Mouse (Mus musculus) liver, adult 10 weeks (tissue): ENCODE data around the gene Ift22. TPM values are rescaled to one million over a fixed set of nuclear protein-coding genes. Genes with fewer than 3 reads are reported as not detected.

ENCODE experiments used
- polyA plus RNA-seq: library from polyadenylated mRNA; stranded (reverse); fragments of 350-450 nt; fragmentation: Illumina TruSeq; extraction: RNeasy Lipid Tissue Mini Kit (QIAGEN cat#74804); gene quantifications from one replicate; pipeline ENCODE4 v1.2.3, GENCODE M21; 2014; ENCODE audit warnings: low read depth, low replicate concordance

Gene Ift22
- polyA plus RNA-seq, result 1.7 TPM

DNA sequence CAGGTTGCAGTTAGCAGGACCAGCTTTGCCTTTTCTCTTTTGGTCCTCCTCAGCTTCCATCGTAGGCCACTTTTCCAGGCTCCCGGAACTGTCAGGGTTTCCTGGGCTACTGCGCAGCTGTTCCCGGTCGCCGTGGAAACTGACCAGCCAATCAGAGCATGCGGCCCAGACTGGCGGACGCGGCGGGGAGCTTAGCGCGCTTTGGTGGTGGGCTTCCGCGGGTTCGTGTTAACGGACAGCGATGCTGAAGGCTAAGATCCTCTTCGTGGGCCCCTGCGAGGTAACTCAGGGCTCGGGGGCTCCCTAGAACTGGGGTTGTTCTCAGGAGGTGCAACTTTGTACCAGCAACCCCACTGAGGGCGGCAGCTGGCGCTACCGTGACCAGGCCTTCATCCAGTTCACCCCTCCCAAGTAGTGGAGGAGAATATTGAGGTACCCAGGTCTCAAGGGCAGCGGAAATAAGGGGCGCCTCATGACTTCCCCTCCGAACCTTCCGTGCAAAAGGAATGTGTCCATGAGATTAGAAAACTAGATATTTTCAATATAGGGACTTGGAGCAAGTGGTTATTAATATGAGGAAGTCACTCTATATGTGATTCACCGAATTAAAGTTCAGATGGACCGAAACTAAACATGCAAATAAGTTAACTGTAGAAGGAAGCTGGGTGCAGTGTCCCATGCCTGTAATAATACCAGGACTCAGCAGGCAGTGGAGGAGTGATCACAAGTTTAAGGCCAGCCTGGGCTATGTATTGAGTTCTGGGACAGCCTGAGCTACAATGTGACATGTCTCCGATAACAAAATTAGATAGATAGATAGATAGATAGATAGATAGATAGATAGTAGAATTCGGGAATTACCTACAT, at the start of gene Ift22:
Gene Ift22, plus strand, starts transcription at position 160 of the 867 bp plus-strand sequence.

DNA sequence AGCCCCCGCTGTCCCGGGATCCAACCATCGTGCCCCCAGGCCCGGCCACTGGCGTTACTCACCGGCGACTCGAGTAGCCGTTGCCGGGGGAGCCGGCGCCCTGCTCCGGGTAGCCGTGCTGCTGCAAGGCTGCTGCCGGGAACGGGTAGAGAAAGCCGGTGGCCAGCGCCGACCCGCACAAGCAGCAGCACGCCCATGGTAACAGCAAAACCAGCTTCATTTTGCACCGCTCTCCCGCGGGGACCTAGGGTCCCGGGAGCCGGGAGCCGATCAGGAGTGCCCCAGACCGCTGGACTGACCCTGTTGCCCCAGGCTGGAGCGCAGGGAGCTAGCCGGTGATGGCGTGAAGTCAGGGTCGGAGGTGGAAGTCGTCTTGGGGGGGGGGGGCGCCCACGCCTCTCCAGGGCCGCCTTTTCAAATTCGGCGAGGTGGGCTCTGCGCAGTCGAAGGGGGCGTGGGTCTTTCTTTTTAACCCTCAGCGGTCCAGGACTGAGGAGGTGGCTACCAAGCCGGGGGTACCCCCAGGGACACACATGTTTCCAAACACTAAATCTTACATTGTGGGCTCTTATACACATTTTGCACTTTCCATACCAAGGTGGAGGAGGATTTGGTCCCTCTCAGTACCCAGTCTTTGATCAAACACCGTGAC, 25.0 kb upstream of the Ift22 start, which contains the start of gene Col26a1:
Gene Col26a1, minus strand, starts transcription at position 422 of the 652 bp plus-strand sequence.

DNA sequence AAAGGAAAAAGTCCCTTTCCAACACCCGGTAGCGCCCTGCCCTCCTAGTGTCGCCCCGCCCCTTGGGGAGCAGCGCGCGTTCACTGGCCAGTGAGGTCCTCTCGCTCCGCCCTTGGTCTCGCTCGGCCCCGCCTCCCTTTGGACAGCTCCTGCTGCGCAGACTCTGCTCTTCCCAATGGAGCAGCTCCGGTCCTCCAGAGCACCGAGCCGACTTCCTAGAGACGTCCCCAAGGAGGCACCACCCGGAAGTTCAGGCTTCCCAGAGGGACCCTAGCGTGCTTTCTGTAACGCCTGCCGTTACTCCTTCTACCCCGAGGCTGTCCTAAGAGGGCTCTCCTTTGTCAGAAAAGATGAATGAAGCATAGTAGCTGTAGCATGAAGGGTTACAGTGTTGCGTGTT, 45.1 kb downstream of the Ift22 start, which contains the start of gene Fis1:
Gene Fis1, plus strand, starts transcription at position 261 of the 400 bp plus-strand sequence.

Other genes with a start within 250 kb of the Ift22 start
- gene Myl10, start 215.0 kb upstream of the Ift22 start, polyA plus RNA-seq, result not detected
- gene Col26a1, start 24.9 kb upstream of the Ift22 start, polyA plus RNA-seq, result not detected
- 9.0 TPM for gene Fis1, start 45.1 kb downstream of the Ift22 start, polyA plus RNA-seq
- gene Cldn15, start 58.5 kb downstream of the Ift22 start, polyA plus RNA-seq, result not detected
- 1.1 TPM for gene Plod3, start 78.9 kb downstream of the Ift22 start, polyA plus RNA-seq
- 6.6 TPM for gene Znhit1, start 79.9 kb downstream of the Ift22 start, polyA plus RNA-seq
- not detected for gene Vgf, start 118.2 kb downstream of the Ift22 start, polyA plus RNA-seq
- gene Ap1s1, start 138.0 kb downstream of the Ift22 start, polyA plus RNA-seq, result 9.6 TPM
- 0.69 TPM for gene Serpine1, start 164.1 kb downstream of the Ift22 start, polyA plus RNA-seq
- gene Trim56, start 208.1 kb downstream of the Ift22 start, polyA plus RNA-seq, result 7.7 TPM
- gene Muc3, start 241.2 kb downstream of the Ift22 start, polyA plus RNA-seq, result 0.26 TPM